Mouse (Mus musculus) thymus, postnatal 10 days (tissue): ENCODE results near the gene Zswim9.

Source experiments
- DNase-seq, 2 experiments: peaks; one replicate each; pipeline ENCODE4 v3.0.0; 2021; ENCODE audit warnings: low spot score in 2 of 2

The Zswim9 gene

DNA sequence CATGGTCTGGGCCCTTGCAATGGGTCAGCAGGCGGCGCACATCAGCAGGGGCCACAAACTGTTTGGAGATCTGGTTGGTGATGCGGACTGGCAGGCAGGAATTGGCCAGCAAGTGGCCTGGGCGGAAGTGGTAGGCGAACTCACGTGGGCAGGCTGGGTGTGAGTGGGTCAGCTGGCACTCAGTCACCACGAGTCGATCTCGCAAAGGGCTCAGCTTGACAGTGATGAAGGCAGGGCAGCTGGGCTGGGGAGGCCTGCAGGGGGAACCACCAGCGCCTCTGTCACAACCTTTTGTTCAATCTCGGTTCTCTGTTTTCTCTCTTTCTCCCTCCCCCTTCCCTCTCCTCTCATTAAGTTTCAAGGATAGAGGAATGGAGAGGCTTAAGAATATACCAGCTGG, 9.1 kb downstream of the Zswim9 start:
- no peak for DNase-seq

GRCm38 (mm10) chr7:13268749-13269260, 9.7 kb downstream of the Zswim9 start:
- DNase-seq = no peak

DNA sequence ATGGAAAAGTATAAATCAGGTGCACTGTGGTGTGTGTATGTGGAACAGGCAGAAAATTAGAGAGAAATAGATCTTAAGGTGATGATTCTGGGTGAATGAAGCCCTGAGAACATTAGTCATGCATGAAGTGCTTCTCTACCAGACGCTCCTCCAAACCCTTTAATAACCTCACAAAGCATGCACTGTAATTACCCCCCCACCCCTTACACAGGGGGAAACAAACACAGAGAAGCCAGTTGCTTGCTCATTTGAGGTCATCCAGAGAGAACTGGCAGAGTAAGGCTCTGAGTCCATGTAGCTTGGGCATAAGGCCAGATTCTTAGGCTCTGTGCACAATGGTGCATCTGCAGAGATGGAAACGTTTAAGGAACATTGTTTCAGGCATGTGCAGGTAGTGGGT, 14.1 kb downstream of the Zswim9 start:
- DNase-seq = no peak

- DNase-seq = no peak
These were observed 14.7 kb downstream of the Zswim9 start for GRCm38 (mm10) chr7:13263851-13264250.

DNA sequence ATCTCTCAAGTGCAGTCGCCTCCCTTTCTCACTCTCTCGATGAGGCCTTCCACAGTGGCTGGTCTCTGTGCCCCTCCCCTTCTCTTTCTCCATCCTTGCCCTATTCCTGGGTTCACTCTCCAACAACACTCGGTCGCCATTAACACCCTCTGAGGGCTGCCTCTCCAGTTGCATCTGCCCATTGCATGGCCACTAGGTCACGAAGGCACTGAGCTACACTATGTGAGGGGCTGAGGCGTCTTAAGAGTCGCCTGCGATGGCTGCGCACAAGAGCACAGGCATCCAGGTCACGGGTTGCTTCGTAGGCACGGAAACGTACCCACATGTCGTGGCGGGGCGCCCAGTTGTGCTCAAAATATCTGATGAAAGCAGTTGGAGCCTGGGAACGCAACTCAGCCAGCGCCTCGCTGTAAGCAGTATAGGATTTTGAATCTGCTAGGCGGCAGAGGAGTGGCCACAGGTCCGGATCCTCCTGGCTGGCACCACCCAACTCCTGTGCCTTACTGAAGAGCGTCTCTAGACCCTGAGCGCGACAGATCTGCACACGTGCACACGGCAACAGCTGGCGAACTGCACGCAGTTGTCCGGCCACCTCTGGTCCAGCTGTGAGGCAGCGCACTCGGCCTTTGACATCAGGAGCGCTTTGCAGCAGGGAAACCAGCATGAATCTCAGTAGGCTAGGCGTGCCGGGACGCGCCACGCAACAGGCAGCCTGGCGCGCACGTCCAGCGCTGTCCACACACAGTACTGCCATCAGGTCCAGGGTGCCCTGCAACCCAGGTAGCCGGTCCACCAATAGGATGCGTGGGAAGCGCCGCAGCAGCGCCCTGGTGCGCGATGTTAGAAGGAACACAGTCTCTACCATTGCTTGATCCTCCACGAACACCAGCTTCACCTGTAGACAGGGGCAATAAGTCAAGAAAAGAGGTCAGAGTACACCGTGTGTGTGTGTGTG, 17.5 kb downstream of the Zswim9 start:
- no peak for DNase-seq

GRCm38 (mm10) chr7:13212720-13213119, 65.8 kb downstream of the Zswim9 start, which contains the start of gene Vmn1r89:
Gene Vmn1r89, plus strand, starts transcription at chr7:13213020.
- no peak for DNase-seq
